Mouse (Mus musculus): ENCODE results near the gene Flnb.

The Flnb gene

DNA sequence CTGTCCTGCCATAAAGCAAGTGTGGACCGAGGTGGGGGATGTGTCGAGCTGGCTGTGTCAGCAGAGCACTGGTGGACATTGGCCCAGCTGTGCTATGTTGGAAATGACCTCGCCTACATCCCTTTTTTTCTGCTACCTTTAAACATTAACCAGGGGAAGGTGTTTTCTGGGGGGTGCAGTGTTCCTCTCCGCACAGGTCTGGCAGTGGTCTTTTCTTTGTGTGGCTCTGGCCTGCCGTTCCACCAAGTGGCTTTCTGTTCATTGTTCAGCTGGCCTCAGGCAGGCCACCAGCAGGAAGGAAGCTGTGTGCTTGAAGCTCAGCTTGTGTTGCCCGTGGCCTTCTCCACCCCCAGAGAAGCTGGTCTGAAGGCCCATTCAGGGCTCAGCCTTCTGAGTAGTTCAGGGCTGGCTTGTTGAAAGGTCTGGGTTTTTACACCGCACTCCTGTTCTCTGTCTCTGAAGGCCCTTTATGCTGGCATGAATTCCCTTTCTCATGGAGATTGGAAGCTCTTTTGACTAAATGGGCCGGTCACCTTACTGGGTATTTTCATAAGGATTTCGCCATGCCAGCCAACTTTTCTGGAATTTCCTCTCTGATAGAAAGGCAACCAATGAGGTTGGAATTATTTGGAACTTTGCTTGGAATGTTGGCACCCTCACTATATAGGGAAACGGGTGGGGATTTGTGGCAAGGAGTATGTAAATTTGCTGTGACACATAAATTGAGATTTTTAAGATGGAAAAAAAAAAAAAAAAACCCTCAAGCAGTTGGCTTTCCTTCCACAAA, 8.6 kb downstream of the Flnb start:
- in situ Hi-C loops (cut with MboI, MseI): loop anchor here (5.0 kb wide), 1 partner anchor 36 kb away; no protein-coding TSS in a partner anchor

DNA sequence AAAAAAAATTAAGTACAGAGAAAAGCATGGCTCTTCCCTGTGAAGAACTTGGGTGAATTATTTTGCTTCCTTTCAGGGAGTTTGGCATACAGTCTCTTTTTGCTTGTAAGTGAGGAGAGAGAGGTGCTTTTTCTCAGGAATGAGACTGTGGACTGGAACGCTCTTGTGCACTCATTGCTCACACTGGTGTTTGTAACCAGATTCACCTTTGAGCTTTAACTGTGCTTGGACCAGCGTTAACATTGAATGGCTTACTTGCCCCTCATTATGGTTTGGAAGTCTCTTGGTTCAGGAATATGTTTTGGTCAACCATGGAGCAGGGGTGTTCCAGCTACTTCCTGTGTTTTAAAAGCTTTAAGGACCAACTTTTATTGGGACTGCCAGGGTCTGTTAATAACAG, 11.4 kb downstream of the Flnb start:
- in situ Hi-C loops (cut with MboI, MseI): loop anchor here (5.0 kb wide), 1 partner anchor 33 kb away; no protein-coding TSS in a partner anchor

DNA sequence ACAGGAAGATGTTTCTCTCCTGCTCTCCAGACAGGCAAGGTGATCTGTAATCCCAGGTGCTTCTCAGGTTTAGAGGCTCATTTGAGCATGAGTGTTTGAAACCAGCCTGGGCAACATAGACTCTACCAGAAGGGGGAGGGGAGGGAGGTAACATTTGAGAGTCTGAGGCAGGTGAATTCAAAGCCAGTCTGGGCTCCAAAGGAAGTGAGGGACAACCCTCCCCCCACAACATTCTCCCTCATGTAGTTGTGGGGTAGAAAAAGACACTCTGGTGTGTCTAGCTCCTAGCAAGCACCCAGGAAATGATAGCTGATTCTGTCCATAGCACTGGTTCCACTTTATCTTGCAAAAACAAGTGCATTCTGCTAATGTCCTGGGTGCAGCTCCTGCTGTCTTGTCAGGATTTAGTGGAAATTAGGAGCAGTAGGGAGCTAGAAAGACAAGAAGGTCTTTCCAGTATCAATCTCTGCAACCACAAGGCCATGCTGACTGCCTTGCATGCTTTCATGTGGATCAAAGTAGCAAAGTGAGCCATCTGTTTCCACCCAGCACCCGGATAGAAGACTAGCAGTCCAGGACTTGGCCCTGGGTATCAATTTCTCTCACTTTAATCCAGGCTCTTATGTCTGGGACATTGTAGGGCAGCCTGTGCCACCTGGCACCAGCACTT, 14.1 kb downstream of the Flnb start:
- in situ Hi-C loops (cut with MboI, MseI): no loop called here

DNA sequence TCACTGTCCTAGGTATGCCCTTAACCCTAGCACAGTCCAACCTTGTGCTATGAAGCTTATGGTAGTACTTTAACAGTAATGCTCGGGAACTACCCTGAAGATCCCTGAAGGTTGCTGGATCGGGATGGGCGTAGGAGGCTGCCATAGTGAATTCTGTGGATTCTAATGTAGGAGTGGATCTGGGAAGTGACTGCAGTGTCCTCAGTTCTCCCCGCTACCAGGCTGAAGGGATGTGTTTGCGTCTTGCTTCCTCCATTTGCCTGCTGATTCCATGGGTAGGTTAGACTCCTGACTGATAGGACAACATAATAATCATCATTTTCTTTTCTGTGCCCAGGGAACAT, 14.7 kb downstream of the Flnb start:
- in situ Hi-C loops (cut with MboI, MseI): no loop called here

DNA sequence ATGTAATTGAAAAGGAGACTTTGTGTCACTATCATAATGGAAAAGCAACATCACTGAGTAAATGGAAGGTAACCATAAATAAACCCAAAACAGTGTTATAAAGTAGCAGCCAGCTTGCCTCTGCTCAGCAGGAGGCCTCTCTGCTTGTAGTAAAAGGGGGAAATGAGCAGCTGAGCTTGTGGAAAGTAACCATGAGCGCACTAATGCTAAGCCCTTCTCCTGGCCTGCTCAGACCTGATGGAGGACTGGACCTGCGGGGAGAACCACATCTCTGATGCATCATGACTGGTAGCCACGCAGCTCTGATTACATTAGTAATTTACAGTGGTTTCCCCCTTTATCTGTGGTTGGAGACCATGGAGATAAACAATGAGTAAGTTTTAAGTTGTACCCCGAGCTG, 15.7 kb downstream of the Flnb start:
- in situ Hi-C loops (cut with MboI, MseI): no loop called here

DNA sequence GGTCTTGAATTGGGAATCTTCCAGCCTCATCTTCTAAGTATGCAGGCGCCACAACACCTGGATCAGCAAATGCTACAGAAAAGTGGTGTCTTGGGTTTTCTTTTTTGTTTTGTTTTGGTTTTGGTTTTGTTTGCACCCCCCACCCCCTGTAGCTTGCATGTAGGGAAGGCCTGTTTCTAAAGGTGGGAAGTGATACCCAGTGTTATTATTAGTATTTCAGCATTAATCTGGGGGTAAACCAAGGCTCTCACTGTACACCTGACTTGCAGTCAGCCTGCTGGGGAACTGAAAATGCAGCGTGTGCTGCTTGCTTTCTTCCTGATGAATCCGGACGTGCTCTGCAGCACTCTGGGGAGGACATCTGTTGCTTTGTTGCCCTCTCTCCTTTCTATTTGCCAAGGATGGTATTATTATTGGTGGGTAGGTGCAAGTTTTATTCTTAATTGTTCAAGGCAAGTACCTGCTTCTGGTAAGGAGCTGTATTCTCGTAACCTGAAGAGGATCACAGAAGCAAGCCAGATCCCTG, 20.9 kb downstream of the Flnb start:
- in situ Hi-C loops (cut with MboI, MseI): no loop called here

DNA sequence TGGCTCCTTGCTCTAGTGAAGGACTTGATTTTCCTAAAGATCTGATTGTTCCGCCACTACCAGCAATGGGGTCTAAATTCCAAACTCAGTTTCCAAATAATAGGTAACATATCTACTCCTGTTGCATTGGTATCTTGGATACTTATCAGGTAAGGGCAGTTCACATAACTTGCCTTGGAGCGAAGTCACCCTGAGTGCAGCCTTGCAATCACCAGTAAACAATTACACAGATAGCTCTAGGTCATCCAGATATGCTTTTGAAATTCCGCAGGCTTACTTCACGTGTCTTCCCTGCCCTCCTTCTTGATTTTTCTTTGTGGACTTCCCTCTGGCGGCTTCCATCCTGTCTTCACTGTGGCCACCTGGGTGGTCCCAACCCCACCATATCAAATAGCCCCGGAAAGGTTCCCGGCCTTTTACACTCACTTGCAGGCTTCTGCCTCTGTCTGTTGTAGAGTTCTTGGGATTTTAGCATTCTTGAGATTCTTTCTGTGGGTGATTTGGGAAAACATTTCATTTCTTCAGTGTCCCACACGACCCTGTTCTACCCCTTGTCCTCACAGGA, 22.3 kb downstream of the Flnb start:
- in situ Hi-C loops (cut with MboI, MseI): no loop called here

DNA sequence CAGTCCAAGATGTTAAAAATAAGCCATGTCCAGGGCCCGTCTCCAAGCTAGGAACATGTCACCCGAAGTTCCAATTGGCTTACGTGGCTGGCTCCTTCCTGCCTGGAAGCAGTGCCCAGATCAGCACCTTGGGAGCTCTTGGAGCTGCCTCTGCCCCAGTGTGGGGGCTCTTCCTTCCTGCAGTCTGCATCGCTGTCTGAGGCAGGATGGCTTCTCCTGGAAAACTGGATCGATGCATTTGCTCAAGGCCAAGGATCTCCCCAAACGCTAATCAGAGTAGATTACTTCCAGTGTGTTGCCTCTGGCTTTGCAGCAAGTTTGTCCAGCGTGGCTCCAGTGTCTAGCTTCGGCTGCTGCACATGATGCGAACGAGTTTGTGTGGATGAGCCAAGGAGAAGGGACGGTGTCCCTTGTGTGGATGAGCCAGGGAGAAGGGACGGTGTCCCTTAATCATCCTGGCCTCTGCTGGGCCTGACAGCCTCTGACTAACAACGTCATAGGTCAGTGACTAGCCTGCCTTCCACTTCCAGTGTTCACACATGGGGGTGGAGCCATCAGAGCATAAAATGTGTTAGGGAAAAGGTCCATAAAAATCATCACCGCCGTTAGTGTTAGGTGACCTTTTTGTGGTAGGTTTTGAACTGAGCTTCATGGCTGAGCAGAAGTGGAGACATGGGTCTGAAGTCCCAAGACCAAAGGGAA, 25.0 kb downstream of the Flnb start:
- in situ Hi-C loops (cut with MboI, MseI): no loop called here

DNA sequence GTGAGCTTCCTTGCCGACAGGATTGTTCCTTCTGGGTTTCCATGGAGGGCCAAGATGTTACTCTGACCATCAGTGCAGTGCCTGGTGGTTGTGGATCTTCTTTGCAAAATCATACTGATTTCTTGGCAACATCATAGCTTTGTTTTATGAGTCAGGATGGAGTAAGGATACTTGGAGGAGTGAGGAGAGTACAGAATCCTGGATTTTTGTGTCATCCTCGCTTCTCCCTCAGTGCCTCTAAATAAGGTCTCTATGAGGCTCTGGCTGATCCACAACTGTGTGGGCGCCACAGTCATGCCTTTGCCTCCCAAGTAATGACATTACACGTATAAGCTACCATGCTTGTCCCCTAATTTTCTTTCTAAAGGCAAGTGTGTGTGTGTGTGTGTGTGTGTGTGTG, 28.9 kb downstream of the Flnb start:
- in situ Hi-C loops (cut with MboI, MseI): no loop called here

DNA sequence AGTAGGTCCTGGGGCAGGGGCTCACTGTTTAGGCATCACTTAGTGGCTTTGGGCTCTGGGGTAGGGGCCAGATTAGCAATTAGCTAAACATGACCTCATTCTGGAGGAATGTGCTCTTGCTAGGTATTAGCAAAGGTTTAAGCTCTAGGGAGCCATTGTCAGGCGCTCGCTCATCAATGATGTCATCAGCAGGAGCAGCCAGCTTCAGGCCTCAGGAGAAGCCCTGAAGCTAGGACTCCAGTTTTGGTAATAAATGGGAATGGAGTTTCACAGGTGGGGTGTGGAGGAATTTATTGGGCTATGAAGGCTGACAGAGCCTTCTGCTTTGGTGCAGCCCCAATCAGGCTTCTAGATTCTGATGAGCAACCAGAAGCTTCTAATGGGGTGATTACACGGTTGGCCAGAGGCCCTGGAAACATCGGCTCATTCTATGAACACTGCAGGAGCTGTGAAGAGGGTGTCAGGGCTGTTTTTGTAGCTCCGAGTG, 30.0 kb downstream of the Flnb start:
- in situ Hi-C loops (cut with MboI, MseI): no loop called here

DNA sequence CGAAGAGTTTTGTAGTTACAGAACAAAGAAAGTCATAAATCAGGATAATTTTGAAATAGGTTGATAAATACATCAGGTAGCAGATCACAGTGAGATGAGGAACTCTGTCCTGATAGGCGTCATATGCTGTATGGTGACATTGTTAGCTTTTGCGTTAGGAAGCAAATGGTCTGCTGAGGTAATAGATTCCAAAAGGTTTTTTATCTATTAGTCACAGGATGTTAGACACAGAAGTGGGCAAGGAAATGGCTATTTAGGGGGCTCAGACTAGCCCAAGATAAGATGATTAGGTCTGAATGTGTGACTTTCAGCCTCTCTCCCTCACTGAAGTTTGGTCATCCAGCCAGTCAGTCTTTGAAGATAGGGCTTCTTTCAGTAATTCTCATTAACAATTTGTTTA, 33.2 kb downstream of the Flnb start:
- in situ Hi-C loops (cut with MboI, MseI): no loop called here

DNA sequence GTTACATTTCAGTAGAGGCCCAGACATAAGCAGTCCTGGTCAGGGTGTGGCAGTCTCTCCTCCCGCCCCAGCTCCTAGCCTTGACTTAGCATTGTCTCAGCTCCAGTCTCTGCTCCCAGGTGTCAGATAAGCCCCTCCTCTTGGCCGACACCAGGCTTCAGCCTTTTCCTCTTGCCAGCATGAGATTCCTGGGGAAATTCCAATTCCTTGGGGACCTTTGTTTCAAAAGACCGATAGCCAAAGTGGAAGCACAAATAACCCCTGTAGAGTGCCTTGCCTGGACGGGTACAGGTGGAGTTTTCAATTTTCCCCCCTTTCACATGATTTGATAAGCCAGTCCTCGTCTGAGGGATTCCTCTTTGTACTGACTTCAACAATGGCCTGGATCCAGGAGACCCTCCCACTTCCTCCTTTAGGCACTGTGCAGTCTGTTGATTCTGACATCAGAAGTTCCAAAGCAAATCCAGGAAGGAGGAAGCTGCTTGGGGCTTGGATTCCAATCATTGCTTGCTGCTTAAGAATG, 33.8 kb downstream of the Flnb start:
- in situ Hi-C loops (cut with MboI, MseI): no loop called here

DNA sequence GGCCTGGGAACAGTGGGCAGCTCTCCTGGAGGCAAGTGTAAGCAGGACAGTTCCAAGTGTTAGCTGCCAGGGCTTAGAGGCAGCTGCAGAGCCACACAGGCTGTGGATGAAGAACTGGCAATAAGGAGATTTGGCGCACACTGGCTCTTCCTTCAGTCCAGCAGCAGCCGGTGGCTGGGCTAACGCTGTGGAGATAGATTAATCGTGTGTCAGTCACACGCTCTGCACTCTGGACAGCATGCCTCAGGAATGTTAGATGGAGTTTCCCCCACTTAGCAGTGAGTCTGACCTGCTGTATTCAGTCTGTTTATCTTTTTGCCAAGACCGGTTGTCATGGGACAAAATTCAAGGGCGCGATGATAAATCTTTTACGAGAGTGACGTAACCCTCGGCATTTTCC, 35.9 kb downstream of the Flnb start:
- in situ Hi-C loops (cut with MboI, MseI): no loop called here

DNA sequence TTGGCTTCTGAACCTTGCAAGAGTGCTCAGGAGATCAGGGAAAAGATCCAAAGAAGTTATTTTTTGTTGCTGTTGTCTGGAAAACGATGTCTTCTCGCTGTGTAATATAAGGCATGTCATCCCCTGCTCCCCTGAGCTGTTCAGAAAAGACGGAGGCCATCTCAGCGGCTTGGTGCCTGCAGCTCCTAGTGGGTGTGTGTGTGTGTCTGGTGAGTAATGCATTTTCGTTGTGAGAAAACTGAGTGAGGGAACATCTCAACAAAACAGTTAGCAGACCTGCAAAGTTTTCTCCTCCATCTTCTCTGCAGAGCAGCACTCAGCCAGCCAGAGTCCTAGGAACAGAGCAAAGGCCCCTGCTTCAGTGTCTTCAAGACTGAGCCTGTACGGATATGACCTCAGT, 36.6 kb downstream of the Flnb start:
- in situ Hi-C loops (cut with MboI, MseI): no loop called here

DNA sequence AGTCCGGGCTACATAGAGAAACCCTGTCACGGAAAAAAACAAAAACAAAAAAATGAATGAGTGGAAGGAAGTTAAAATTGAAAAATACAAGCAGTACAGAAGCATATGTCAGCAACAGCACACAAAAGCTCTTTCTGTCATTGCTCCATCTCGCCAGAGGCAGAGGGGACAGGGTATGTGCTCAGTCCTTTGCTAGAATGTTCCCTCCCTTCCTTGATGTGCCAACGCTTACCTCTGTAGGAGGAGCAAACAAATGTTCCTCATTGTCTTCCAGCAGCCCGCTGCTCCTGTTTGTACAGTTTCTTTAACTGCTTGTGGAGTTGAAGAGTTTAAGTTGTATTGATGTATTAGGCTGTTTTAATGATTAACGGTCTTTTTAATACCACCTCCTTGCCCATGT, 37.3 kb downstream of the Flnb start:
- in situ Hi-C loops (cut with MboI, MseI): no loop called here

DNA sequence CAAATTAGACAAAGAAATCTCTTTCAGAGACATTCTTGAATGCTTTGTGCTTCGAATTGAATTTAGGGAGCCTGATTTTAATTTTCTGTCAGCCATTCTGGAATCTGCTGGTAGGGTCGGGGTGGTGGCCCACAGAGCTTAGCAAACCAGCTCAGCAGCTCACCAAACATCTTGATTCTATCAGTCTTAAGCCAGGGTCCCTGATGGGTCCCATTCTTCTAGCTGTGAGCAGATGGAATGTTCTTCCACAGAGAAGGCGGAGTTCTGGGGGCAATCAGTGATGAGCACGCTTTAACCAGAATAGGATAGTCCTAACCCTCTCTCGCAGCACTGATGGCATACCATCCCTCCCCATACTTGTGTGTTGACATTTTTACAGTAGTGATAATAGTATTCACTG, 37.7 kb downstream of the Flnb start:
- in situ Hi-C loops (cut with MboI, MseI): no loop called here

DNA sequence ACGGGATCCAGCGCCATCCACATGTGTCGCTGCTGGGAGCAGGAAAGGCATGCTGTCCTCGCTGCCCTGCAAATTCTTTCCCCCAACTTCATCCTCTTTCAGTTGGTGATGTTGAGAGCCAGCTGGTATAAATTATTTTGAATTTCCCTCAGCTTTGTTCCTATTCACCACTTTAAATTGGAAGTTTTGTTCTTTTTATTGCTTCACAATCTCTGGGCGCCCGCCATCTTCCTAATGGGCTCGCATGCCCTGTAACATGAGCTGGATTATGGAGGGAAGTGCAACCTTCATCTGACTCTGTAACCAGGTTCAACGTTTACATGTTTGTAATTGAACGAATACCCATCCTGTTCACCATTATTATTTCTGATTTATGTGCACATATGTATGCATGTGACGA, 38.6 kb downstream of the Flnb start:
- in situ Hi-C loops (cut with MboI, MseI): no loop called here

DNA sequence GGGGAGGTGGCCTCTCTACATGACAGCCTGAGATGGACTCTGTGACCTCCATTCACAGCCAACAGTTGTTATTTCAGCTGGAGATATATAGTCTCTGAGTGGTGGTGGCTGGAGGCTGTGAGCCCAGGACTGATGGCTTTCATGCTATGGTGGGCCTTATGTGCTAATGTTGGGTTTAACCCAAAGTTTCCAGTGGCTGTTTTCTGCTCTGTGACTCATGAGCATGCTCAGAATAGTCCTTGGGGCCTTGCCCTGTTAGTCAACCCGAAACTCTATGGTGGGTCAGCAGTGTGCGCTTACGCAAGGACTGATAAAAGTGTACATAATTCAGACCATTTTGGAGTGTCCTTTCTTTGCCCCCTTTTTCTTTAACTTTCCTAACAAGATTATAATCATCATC, 40.1 kb downstream of the Flnb start:
- in situ Hi-C loops (cut with MboI, MseI): no loop called here

DNA sequence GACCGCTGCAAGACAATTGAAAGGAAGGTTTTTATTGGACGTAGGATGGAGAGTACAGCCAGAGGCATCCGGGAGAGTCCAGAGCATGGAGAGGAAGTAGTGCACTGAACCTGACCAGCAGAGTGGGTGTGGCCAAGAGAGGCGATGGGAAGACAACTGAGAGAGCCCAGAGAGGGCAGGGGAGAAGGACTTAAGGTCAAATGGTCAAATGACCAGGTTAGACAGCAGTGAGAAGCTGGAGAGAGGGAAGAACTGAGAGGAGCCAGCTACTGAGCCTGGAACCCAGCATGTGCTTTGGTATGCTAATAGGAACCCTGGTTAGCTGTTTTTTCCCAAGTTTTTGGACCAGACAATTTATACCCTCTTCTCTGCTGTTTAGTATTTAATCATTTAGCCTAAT, 40.7 kb downstream of the Flnb start:
- in situ Hi-C loops (cut with MboI, MseI): no loop called here

DNA sequence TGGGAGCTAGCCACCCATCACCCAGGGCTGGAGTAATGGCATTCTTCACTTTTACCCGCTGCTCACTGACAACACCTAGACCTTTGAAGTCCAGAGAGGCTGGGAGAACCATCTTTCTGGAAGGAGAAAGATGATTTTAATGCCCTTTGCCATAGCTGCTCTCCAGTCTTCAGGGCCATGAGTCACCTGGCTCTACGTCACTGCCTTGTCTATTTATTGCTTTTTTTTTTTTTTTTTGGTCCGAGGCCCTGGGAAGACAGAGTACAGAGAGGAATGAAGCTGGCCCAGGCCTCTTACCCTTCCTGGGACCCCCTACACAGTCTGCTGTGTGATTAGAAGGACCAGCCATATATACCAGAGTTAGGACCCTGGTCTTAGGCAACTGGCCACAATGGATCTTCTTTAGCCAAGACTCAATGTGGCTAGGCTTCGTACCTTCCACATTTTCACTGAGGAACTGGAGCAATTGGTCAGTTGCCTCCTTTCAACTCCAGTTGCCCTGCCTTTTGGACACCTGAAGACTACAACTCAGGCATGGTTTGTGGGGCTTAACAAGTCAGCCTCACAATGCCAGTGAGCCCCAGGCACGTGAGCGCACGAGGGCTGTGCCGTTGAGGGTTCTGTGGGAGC, 42.9 kb downstream of the Flnb start:
- in situ Hi-C loops (cut with MboI, MseI): loop anchor here (5.0 kb wide), 1 partner anchor 33 kb away; no protein-coding TSS in a partner anchor

DNA sequence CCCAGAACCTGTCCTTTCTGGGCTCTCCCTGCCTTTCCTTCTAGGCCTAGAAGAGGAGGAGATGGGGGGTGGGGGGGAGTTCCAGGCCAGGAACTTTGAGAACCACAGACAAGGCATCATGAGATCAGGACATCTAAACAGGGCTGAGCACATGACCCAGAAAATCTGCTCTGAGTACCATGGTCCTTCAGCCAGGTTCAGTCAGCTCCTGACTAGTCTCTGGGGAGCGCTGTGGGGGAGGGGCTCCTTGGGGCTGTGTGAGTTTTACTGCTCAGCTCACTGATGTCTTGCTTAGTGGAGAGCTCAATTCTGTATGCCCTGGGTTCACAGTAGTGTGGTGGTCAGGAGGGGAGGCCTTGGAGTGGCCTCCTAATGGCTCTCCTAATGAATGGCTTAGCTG, 43.5 kb downstream of the Flnb start:
- in situ Hi-C loops (cut with MboI, MseI): loop anchor here (5.0 kb wide), 1 partner anchor 34 kb away; no protein-coding TSS in a partner anchor

Measured in T-helper 2 cell (primary cell).